Mouse (Mus musculus) heart, embryonic 13.5 days (tissue): ENCODE measurements at regions not wholly inside any gene's neighbourhood (a gene's known extent, or its start where the extent isn't known, plus 50 kb on each side); places are given as distances from the start of the nearest gene placed in this dataset.

ENCODE experiments used
- ATAC-seq: fragments of 200-750 bp; cut with Nextera tagmentation; 2 replicates; pipeline ENCODE4 v1.8.0; 2017; ENCODE audit warnings: moderate TSS enrichment; ENCODE audit not compliant: insufficient number of reproducible peaks, low FRiP score, low TSS enrichment; ENCODE audit errors: extremely low read depth
- H3K27ac ChIP-seq: fragments of 300-500 bp; sonication (generic); replicated peaks from 2 replicates; pipeline ENCODE4 v1.5.1; 2015; ENCODE audit warnings: moderate library complexity, mild to moderate bottlenecking, inconsistent platforms
- H3K27me3 ChIP-seq: fragments of 300-500 bp; sonication (generic); replicated peaks from 2 replicates; pipeline ENCODE4 v1.6.1; 2015; ENCODE audit warnings: mild to moderate bottlenecking, inconsistent platforms
- H3K36me3 ChIP-seq: fragments of 300-500 bp; sonication (generic); 2 replicates; pipeline ENCODE4 v1.6.1; 2015; ENCODE audit warnings: mild to moderate bottlenecking, inconsistent platforms
- H3K4me1 ChIP-seq: fragments of 300-500 bp; sonication (generic); 2 replicates; pipeline ENCODE4 v1.6.1; 2015; ENCODE audit warnings: inconsistent platforms
- H3K4me2 ChIP-seq: fragments of 300-500 bp; sonication (generic); 2 replicates; pipeline ENCODE4 v1.6.1; 2015; ENCODE audit warnings: inconsistent platforms, mild to moderate bottlenecking, moderate library complexity
- H3K4me3 ChIP-seq: fragments of 300-500 bp; sonication (generic); 2 replicates; pipeline ENCODE4 v1.5.1; 2015; ENCODE audit warnings: moderate library complexity, mild to moderate bottlenecking, inconsistent platforms
- H3K9ac ChIP-seq: fragments of 300-500 bp; sonication (generic); 2 replicates; pipeline ENCODE4 v1.6.1; 2015; ENCODE audit warnings: inconsistent platforms, mild to moderate bottlenecking, moderate library complexity
- H3K9me3 ChIP-seq: fragments of 300-500 bp; sonication (generic); 2 replicates; pipeline ENCODE4 v1.6.1; 2016; ENCODE audit warnings: inconsistent platforms
- WGBS: fragments of 180-500 bp; shearing (Covaris S2); methylation state at CpG from one replicate; pipeline ENCODE4 v1.1.7; 2015; ENCODE audit warnings: mixed read lengths; 5-methylcytosine and 5-hydroxymethylcytosine counted together

- no peaks in the 10 kb centered on the region for H3K27me3 ChIP-seq
- no peaks in the 10 kb centered on the region for H3K9me3 ChIP-seq
- no peaks in the 10 kb centered on the region for H3K36me3 ChIP-seq
- no peak overlapping the region for H3K9ac ChIP-seq
- no peak overlapping the region for H3K4me2 ChIP-seq
- no peak for ATAC-seq
- no peak overlapping the region for H3K4me3 ChIP-seq
- H3K4me1 ChIP-seq = no peaks in the 10 kb centered on the region
- H3K27ac ChIP-seq = no peak overlapping the region
- WGBS = 46% methylated on average over 15 of the region's 15 CpGs
These were observed 90.2 kb upstream of the Nr4a3 start for GRCm38 (mm10) chr4:47954576-47955305.

- no peaks in the 10 kb centered on the region for H3K27me3 ChIP-seq
- H3K4me1 ChIP-seq = no peaks in the 10 kb centered on the region
- H3K27ac ChIP-seq = no peak overlapping the region
- no peak overlapping the region for H3K4me2 ChIP-seq
- H3K36me3 ChIP-seq = no peaks in the 10 kb centered on the region
- no peaks in the 10 kb centered on the region for H3K9me3 ChIP-seq
- no peak for ATAC-seq
- no peak overlapping the region for H3K4me3 ChIP-seq
- no peak overlapping the region for H3K9ac ChIP-seq
- WGBS = 74% methylated on average over 4 of the region's 4 CpGs
These were observed 80.3 kb upstream of the Nr4a3 start for GRCm38 (mm10) chr4:47964630-47965029.

- 78% methylated on average over 4 of the region's 4 CpGs for WGBS
These were observed 73.1 kb upstream of the Nr4a3 start for GRCm38 (mm10) chr4:47971861-47972260.

GRCm38 (mm10) chr4:47979579-47980313 is 65.2 kb upstream of the Nr4a3 start:
- Histone ChIP-seq H3K4me3 (no peak overlapping the region), H3K27me3 (no peaks in the 10 kb centered on the region), H3K36me3 (no peaks in the 10 kb centered on the region), H3K4me1 (peaks cover 6% of the 10 kb centered on the region), H3K4me2 (no peak overlapping the region), H3K27ac (no peak overlapping the region), H3K9ac (no peak overlapping the region), H3K9me3 (peaks cover 2% of the 10 kb centered on the region; the same call in 1 of the 2 replicates)
- 51% methylated on average over 13 of the region's 13 CpGs for WGBS
- no peak for ATAC-seq

More at GRCm38 (mm10) chr4:47971861-47972260, 73.1 kb upstream of the Nr4a3 start:
- ATAC-seq = no peak
- Histone ChIP-seq H3K27ac (no peak overlapping the region), H3K27me3 (no peaks in the 10 kb centered on the region), H3K4me2 (no peak overlapping the region), H3K4me1 (no peaks in the 10 kb centered on the region), H3K9ac (no peak overlapping the region), H3K4me3 (no peak overlapping the region), H3K9me3 (no peaks in the 10 kb centered on the region), H3K36me3 (no peaks in the 10 kb centered on the region)
